Mouse (Mus musculus): Measurements from ENCODE around the gene Mcm9. TPM values are rescaled to one million over a fixed set of nuclear protein-coding genes. Genes with fewer than 3 reads are reported as not detected.

The Mcm9 gene
- polyA plus RNA-seq, 1 experiment from 2014 or later, result 9.6 TPM

DNA sequence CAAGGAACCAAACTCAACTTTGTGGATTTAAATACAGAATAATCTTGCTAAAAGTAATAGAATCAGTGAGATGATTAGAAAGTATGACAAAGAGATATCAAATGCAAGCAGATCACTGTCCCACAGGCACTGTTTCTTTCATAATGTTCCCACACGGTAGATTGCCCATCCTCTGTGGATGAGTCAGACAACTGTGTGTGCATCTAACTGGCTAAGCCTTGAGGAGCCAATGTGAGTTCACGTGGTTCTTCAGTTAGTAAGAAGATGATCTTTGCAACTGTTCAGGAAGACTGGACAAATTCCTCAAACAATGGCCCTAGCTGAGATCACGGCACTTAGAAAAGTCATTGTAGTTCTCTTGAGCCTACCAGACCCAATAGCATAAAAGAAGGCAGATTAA lies 102.9 kb downstream of the Mcm9 start:
- no peak for ATAC-seq (ENCODE audit: low FRiP score, low TSS enrichment)
- WGBS, result 82% methylated on average over 3 of the region's 3 CpGs
- H3K27ac ChIP-seq (ENCODE audit: low read length), result no peak overlapping the region
- no peaks in the 10 kb centered on the region for H3K27me3 ChIP-seq (ENCODE audit: insufficient read depth, low read length)
- no peak overlapping the region for H3K4me2 ChIP-seq (replicated peaks; ENCODE audit: low read depth, low read length)
- H3K36me3 ChIP-seq (ENCODE audit: insufficient read depth, low read length), result no peaks in the 10 kb centered on the region
- no peaks in the 10 kb centered on the region for H3K4me1 ChIP-seq (ENCODE audit: insufficient read depth, low read length)
- no peak overlapping the region for H3K9ac ChIP-seq (replicated peaks; ENCODE audit: low read length)
- H3K4me3 ChIP-seq (ENCODE audit: low read length), result no peak overlapping the region
- no peaks in the 10 kb centered on the region for H3K9me3 ChIP-seq (ENCODE audit: low read length)

DNA sequence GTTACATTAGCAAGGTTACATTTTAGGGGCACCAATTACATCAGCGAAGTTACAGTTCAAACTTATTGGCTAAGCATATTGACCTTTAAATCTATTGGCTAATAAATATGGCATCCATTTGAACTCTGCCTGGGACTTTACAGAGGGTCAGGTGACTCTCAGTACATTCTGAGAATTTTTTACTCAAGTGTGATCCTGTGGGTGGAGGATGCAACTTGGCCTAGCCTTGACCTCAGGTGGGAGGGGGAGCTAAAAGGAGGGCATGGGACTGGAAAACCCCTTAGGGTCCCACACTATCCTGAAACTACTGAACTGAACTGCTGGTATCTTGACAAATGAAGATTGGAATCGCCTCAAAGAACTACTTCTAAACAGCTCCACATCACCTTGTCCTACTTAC lies 103.9 kb downstream of the Mcm9 start:
- H3K4me3 ChIP-seq (ENCODE audit: low read length), result no peak overlapping the region
- H3K27me3 ChIP-seq (ENCODE audit: insufficient read depth, low read length), result no peaks in the 10 kb centered on the region
- no peak overlapping the region for H3K4me2 ChIP-seq (replicated peaks; ENCODE audit: low read depth, low read length)
- ATAC-seq (ENCODE audit: low FRiP score, low TSS enrichment), result no peak
- no peak overlapping the region for H3K9ac ChIP-seq (replicated peaks; ENCODE audit: low read length)
- no peaks in the 10 kb centered on the region for H3K36me3 ChIP-seq (ENCODE audit: insufficient read depth, low read length)
- H3K9me3 ChIP-seq (ENCODE audit: low read length), result no peaks in the 10 kb centered on the region
- no peak overlapping the region for H3K27ac ChIP-seq (ENCODE audit: low read length)
- H3K4me1 ChIP-seq (ENCODE audit: insufficient read depth, low read length), result no peaks in the 10 kb centered on the region
- 92% methylated on average over 2 of the region's 2 CpGs for WGBS

DNA sequence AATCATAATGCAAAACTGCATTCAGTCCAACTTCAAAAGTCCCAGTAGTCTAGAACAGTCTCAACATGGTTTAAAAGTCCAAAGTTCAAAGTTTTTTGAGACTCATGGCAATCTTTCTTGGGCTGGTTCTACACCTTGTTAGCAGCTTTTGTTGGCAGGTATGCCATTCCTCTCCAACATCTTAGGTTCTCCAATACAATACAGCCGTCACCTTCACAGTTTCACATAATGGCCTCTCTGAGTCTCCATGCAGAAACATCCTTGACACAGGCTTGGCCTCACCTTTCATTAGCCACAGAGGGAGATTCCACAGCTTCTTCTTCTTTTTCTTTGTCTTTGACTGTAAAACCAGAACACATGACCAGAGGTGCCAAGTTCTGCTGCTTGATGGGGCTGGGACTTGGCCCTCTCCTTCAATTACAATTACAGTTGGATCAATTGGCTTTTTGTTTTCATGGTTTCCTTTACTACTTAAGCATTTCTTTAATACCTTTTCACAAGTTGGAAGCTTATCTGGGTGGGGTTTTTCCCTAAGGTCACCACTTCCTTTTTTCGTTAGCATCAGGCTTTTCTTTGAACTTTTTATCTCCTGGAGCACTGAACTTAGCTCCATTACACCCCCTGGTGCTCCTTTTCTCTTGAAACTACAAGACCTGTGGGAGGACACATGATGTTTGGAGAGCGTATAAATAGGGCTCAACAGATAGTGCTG lies 104.8 kb downstream of the Mcm9 start:
- Histone ChIP-seq H3K4me3 (ENCODE audit: low read length) (no peak overlapping the region), H3K4me1 (ENCODE audit: insufficient read depth, low read length) (no peaks in the 10 kb centered on the region), H3K27ac (ENCODE audit: low read length) (no peak overlapping the region), H3K9ac (replicated peaks; ENCODE audit: low read length) (no peak overlapping the region), H3K9me3 (ENCODE audit: low read length) (no peaks in the 10 kb centered on the region), H3K27me3 (ENCODE audit: insufficient read depth, low read length) (no peaks in the 10 kb centered on the region), H3K36me3 (ENCODE audit: insufficient read depth, low read length) (no peaks in the 10 kb centered on the region), H3K4me2 (replicated peaks; ENCODE audit: low read depth, low read length) (no peak overlapping the region)
- no peak for ATAC-seq (ENCODE audit: low FRiP score, low TSS enrichment)
- 81% methylated on average over 3 of the region's 3 CpGs for WGBS

DNA sequence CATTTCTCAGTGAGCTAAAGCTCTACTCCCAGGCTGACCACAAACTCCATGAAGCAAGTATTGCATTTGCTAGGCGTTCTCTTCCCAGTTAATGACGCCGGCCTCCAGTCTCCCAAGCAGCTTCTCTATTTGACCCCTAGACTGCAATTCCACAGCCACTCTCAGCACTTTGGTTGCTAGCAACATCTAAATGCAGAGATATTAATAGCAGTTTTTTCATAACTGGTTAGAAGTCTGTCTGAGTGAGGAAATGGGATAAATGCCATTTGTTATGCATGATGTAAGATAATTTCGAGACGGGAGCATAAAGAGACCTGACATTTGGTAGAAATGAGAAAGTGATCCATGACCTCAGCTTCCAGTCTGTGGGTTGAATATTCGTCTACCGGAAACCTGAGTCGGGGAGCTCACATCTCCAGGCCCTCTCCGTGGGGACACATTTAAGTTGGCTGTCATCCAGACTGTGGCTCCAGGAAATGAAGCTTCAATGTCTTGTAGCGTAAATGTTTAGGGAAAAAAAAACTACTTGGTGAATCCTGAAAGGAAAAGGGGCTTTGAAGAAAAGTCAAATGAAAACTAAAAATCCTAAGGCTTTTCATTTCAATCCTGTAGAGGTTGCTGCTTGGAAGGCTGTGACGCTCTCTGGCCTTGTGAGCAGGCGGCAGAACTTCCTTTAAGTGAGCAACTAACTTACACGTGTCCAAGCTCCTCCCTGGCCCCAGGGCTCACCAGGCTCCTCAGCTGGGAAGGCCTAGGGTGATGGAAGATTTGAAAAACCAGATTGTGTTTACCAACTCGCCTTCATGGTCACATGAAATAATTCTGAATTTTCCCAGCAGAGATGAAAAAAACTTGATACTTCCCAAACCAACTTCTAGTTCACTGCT lies 110.9 kb downstream of the Mcm9 start:
- H3K27me3 ChIP-seq (ENCODE audit: insufficient read depth, low read length), result no peaks in the 10 kb centered on the region
- no peak overlapping the region for H3K4me2 ChIP-seq (replicated peaks; ENCODE audit: low read depth, low read length)

DNA sequence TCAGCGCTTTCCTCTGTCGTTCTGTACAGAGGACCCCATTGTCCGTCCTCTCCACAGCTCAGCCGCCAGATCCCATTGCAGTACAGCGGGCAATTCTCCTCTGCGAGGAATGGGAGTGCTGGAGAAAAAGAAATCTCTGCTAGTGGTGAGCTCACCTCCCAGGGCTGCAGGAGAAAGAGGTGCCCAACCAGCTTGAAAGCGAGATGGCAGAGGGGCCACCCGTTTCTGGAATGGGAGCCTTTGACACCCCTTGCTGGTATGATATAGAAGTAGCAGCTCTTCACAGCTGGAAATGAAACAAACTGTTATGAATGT lies 111.7 kb downstream of the Mcm9 start:
- Histone ChIP-seq H3K9me3 (ENCODE audit: low read length) (no peaks in the 10 kb centered on the region), H3K27ac (ENCODE audit: low read length) (peak overlapping the region; percentile 67), H3K4me2 (replicated peaks; ENCODE audit: low read depth, low read length) (no peak overlapping the region), H3K9ac (replicated peaks; ENCODE audit: low read length) (no peak overlapping the region), H3K4me1 (ENCODE audit: insufficient read depth, low read length) (peaks cover 21% of the 10 kb centered on the region), H3K4me3 (ENCODE audit: low read length) (no peak overlapping the region), H3K27me3 (ENCODE audit: insufficient read depth, low read length) (no peaks in the 10 kb centered on the region), H3K36me3 (ENCODE audit: insufficient read depth, low read length) (no peaks in the 10 kb centered on the region)
- peak; percentile 39; the same call in 1 of the 2 replicates for ATAC-seq (ENCODE audit: low FRiP score, low TSS enrichment)
- WGBS, result 48% methylated on average over 8 of the region's 8 CpGs

More for the DNA sequence above, 110.9 kb downstream of the Mcm9 start:
- H3K27ac ChIP-seq (ENCODE audit: low read length), result peak overlapping the region; percentile 67
- peak; percentile 79; the same call in 1 of the 2 replicates for ATAC-seq (ENCODE audit: low FRiP score, low TSS enrichment)
- no peak overlapping the region for H3K9ac ChIP-seq (replicated peaks; ENCODE audit: low read length)
- no peaks in the 10 kb centered on the region for H3K9me3 ChIP-seq (ENCODE audit: low read length)
- 25% methylated on average over 14 of the region's 14 CpGs for WGBS
- no peak overlapping the region for H3K4me3 ChIP-seq (ENCODE audit: low read length)
- peaks cover 21% of the 10 kb centered on the region for H3K4me1 ChIP-seq (ENCODE audit: insufficient read depth, low read length)
- no peaks in the 10 kb centered on the region for H3K36me3 ChIP-seq (ENCODE audit: insufficient read depth, low read length)

DNA sequence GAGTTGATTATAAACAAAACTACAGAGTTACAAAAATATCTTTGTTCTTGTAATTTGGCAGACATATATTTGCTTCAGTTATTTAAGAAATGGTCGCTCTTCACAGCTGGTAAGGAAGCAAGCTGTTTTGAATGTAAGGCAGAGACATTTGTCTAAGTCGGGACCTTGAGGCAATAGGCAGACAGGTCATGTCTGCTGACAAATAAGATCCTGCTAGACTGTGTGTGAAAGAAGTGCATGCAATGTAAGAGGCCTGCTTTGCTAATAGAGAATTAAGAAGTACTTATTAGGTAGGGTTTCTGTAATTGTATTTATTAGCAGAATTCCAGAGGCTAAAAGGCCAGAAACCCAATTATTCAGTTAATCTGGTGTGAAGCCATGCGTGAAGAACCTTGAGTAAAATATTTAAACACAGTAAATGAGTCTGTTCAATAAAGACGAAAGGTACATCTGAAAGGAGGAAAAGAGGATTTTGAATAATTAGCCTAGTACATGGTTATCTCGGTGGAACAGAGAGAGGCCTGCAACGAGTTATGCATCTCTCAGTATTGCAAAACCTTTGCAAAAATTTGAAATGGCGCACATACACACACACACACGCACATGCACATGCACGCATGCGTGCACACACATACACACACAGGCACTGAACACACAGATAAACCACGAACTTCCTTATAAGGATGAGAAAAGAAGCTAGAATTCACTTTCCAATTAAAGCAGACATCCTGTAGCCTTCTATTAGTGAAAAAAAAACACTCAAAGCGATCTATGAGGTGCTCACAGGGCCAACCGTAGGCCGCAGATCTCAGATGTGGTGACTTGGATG lies 112.3 kb downstream of the Mcm9 start:
- WGBS, result 71% methylated on average over 14 of the region's 14 CpGs
- no peak; the same call in 1 of the 2 replicates for ATAC-seq (ENCODE audit: low FRiP score, low TSS enrichment)
- no peaks in the 10 kb centered on the region for H3K36me3 ChIP-seq (ENCODE audit: insufficient read depth, low read length)
- H3K4me1 ChIP-seq (ENCODE audit: insufficient read depth, low read length), result peaks cover 21% of the 10 kb centered on the region
- H3K9me3 ChIP-seq (ENCODE audit: low read length), result no peaks in the 10 kb centered on the region
- no peak overlapping the region for H3K9ac ChIP-seq (replicated peaks; ENCODE audit: low read length)
- H3K4me3 ChIP-seq (ENCODE audit: low read length), result no peak overlapping the region
- H3K27me3 ChIP-seq (ENCODE audit: insufficient read depth, low read length), result no peaks in the 10 kb centered on the region
- peak overlapping the region; percentile 67; the same call in 1 of the 2 replicates for H3K27ac ChIP-seq (ENCODE audit: low read length)
- no peak overlapping the region for H3K4me2 ChIP-seq (replicated peaks; ENCODE audit: low read depth, low read length)

DNA sequence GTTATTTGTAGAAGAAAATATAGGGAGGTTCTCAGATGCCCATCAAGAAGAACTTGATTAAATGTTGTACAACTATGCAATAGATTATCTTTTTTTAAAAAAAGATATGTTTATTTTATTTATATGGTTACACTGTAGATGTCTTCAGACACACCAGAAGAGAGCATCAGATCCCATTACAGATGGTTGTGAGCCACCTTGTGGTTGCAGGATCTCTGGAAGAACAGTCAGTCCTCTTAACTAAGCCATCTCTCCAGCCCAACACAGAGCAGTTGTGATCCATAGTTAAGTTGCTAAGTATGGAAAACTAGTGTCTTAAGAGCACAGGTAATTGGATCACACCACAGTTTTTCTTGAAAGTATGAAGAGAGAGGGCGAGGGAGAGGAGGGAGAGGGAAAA lies 117.7 kb downstream of the Mcm9 start:
- no peaks in the 10 kb centered on the region for H3K27me3 ChIP-seq (ENCODE audit: insufficient read depth, low read length)
- no peaks in the 10 kb centered on the region for H3K36me3 ChIP-seq (ENCODE audit: insufficient read depth, low read length)
- no CpG with 5 or more reads among the region's 1 CpGs for whole genome bisulfite sequencing
- no peaks in the 10 kb centered on the region for H3K4me1 ChIP-seq (ENCODE audit: insufficient read depth, low read length)
- H3K27ac ChIP-seq (ENCODE audit: low read length), result no peak overlapping the region
- no peak overlapping the region for H3K9ac ChIP-seq (replicated peaks; ENCODE audit: low read length)
- no peak for ATAC-seq (ENCODE audit: low FRiP score, low TSS enrichment)
- no peak overlapping the region for H3K4me3 ChIP-seq (ENCODE audit: low read length)
- H3K4me2 ChIP-seq (replicated peaks; ENCODE audit: low read depth, low read length), result no peak overlapping the region
- no peaks in the 10 kb centered on the region for H3K9me3 ChIP-seq (ENCODE audit: low read length)

DNA sequence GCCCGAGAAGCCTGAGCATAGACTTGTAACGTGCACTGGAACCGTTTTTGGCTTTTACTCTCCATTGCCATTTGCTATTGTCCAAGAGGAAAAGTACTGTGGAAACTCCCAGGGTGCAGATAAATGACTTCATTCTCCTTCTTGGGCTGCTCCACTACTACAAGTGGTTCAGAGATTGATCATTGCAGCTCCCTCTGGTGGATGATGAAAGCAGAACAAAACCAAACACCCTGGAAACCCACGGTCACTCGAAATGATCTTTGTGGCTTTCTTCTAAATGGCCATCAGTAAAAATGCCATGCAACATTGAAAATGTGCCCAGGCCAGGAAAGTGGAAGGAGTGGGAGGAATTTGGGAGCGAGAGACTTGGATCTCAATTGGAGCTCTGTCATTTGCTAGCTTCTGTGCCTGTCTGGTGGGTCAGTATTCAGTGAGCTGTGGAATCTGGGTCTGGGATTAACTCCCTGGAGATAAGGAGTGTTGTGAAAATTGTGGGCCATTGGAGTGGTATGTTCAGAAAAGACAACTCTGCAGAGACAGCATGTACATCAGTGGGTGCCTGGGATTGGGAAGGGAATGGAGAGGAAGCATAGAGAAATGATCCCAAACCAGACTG lies 121.0 kb downstream of the Mcm9 start:
- H3K9ac ChIP-seq (replicated peaks; ENCODE audit: low read length), result no peak overlapping the region; the same call in 1 of the 2 replicates
- H3K4me2 ChIP-seq (replicated peaks; ENCODE audit: low read depth, low read length), result no peak overlapping the region
- no peaks in the 10 kb centered on the region for H3K4me1 ChIP-seq (ENCODE audit: insufficient read depth, low read length)
- H3K4me3 ChIP-seq (ENCODE audit: low read length), result no peak overlapping the region
- peak; percentile 85; the same call in 1 of the 2 replicates for ATAC-seq (ENCODE audit: low FRiP score, low TSS enrichment)
- 27% methylated on average over 6 of the region's 6 CpGs for WGBS
- no peaks in the 10 kb centered on the region for H3K9me3 ChIP-seq (ENCODE audit: low read length)
- H3K27me3 ChIP-seq (ENCODE audit: insufficient read depth, low read length), result no peaks in the 10 kb centered on the region
- H3K36me3 ChIP-seq (ENCODE audit: insufficient read depth, low read length), result no peaks in the 10 kb centered on the region
- no peak overlapping the region for H3K27ac ChIP-seq (ENCODE audit: low read length)

DNA sequence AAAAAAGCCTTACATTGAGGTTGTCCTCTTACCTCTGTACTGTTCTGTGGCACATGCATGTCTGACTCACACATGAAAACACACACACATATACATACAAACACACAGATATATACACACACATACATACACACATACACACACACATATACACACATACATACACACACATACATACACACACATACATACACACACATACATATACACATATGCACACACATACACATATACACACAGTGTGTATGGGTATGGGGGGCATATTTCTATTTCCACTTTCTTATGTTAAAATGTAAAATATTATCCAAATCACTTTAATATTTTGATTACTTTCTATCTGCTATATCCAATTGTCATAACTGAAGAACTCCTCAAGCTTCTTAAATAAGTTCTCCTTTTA lies 121.6 kb downstream of the Mcm9 start:
- H3K27me3 ChIP-seq (ENCODE audit: insufficient read depth, low read length), result no peaks in the 10 kb centered on the region
- no peak overlapping the region for H3K4me2 ChIP-seq (replicated peaks; ENCODE audit: low read depth, low read length)
- no peaks in the 10 kb centered on the region for H3K36me3 ChIP-seq (ENCODE audit: insufficient read depth, low read length)
- H3K9me3 ChIP-seq (ENCODE audit: low read length), result no peaks in the 10 kb centered on the region
- H3K4me3 ChIP-seq (ENCODE audit: low read length), result no peak overlapping the region
- no peaks in the 10 kb centered on the region for H3K4me1 ChIP-seq (ENCODE audit: insufficient read depth, low read length)
- H3K27ac ChIP-seq (ENCODE audit: low read length), result no peak overlapping the region
- no peak for ATAC-seq (ENCODE audit: low FRiP score, low TSS enrichment)
- no peak overlapping the region for H3K9ac ChIP-seq (replicated peaks; ENCODE audit: low read length)
